Mouse (Mus musculus) bone marrow, adult 2 months (tissue): ENCODE data around the gene Myrip. TPM values are rescaled to one million over a fixed set of nuclear protein-coding genes. Genes with fewer than 3 reads are reported as not detected.

Source experiments
- H3K27ac ChIP-seq: fragments of 200-500 bp; 2 replicates; pipeline ENCODE4 v1.5.1; 2012; ENCODE audit warnings: low read depth, mild to moderate bottlenecking, control low read depth, inconsistent platforms, low read length; ENCODE audit not compliant: control insufficient read depth, poor library complexity, insufficient read depth
- H3K4me1 ChIP-seq: fragments of 200-500 bp; 2 replicates; pipeline ENCODE4 v1.6.1; 2011; ENCODE audit warnings: low read length; ENCODE audit not compliant: control insufficient read depth, insufficient read depth
- H3K4me3 ChIP-seq: fragments of 200-500 bp; replicated peaks from 2 replicates; pipeline ENCODE3; 2011; ENCODE audit warnings: mild to moderate bottlenecking, low read depth, low read length, control low read depth; ENCODE audit not compliant: control insufficient read depth
- CTCF ChIP-seq: fragments of 200-500 bp; IDR thresholded peaks from 2 replicates; pipeline ENCODE4 v1.5.1; 2011; ENCODE audit warnings: low read length, control low read depth; ENCODE audit not compliant: control insufficient read depth, insufficient read depth
- POLR2A ChIP-seq: fragments of 200-500 bp; IDR thresholded peaks from 2 replicates; pipeline ENCODE4 v1.6.1; 2011; ENCODE audit warnings: low read depth, mild to moderate bottlenecking, control low read depth, low read length, borderline replicate concordance; ENCODE audit not compliant: control insufficient read depth
- WGBS: fragments of 180-500 bp; shearing (Covaris S2); methylation state at CpG from one replicate; pipeline ENCODE4 v1.1.7; 2018; 5-methylcytosine and 5-hydroxymethylcytosine counted together
- polyA plus RNA-seq: library from polyadenylated mRNA; stranded (reverse); fragments of >200 nt; gene quantifications from 2 replicates; pipeline ENCODE4 v1.2.4, GENCODE M21; 2011; ENCODE audit warnings: low replicate concordance; ENCODE audit not compliant: missing spikeins, insufficient read depth, insufficient read length

Gene Myrip
- polyA plus RNA-seq, 1 experiment, result not detected

- TF ChIP-seq CTCF (no peak), POLR2A (no peak)
- H3K27ac ChIP-seq, result no peak overlapping the region
- 81% methylated on average over 6 of the region's 6 CpGs for WGBS
Measured at GRCm38 (mm10) chr9:120437266-120437876, 136.1 kb downstream of the Myrip start.

GRCm38 (mm10) chr9:120438350-120438749, 137.0 kb downstream of the Myrip start:
- H3K4me3 ChIP-seq, result no peak overlapping the region
- 91% methylated on average over 1 of the region's 1 CpGs for WGBS
- H3K4me1 ChIP-seq, result no peaks in the 10 kb centered on the region
- TF ChIP-seq CTCF (no peak), POLR2A (no peak)
- no peak overlapping the region for H3K27ac ChIP-seq

More at GRCm38 (mm10) chr9:120437266-120437876, 136.1 kb downstream of the Myrip start:
- no peak overlapping the region for H3K4me3 ChIP-seq
- H3K4me1 ChIP-seq, result no peaks in the 10 kb centered on the region

GRCm38 (mm10) chr9:120438781-120439180, 137.5 kb downstream of the Myrip start:
- WGBS, result 69% methylated on average over 1 of the region's 1 CpGs
- Histone ChIP-seq H3K4me3 (no peak overlapping the region), H3K27ac (no peak overlapping the region), H3K4me1 (no peaks in the 10 kb centered on the region)
- no peak for TF ChIP-seq CTCF
- TF ChIP-seq POLR2A, result no peak

GRCm38 (mm10) chr9:120444642-120445041, 143.3 kb downstream of the Myrip start:
- H3K4me3 ChIP-seq, result no peak overlapping the region
- no peaks in the 10 kb centered on the region for H3K4me1 ChIP-seq
- TF ChIP-seq POLR2A (no peak), CTCF (no peak)
- WGBS, result 84% methylated on average over 9 of the region's 9 CpGs
- H3K27ac ChIP-seq, result no peak overlapping the region

GRCm38 (mm10) chr9:120449696-120450329, 148.5 kb downstream of the Myrip start:
- H3K4me1 ChIP-seq, result no peaks in the 10 kb centered on the region
- no peak overlapping the region for H3K27ac ChIP-seq
- WGBS, result 69% methylated on average over 6 of the region's 6 CpGs
- TF ChIP-seq POLR2A (no peak), CTCF (no peak)
- H3K4me3 ChIP-seq, result no peak overlapping the region

- WGBS, result 68% methylated on average over 9 of the region's 9 CpGs
- Histone ChIP-seq H3K4me3 (no peak overlapping the region), H3K4me1 (no peaks in the 10 kb centered on the region), H3K27ac (no peak overlapping the region)
- no peak for TF ChIP-seq POLR2A
- TF ChIP-seq CTCF, result no peak
Measured at GRCm38 (mm10) chr9:120455768-120456655, 154.7 kb downstream of the Myrip start.

- no peak for TF ChIP-seq POLR2A
- no peak for TF ChIP-seq CTCF
- Histone ChIP-seq H3K4me1 (no peaks in the 10 kb centered on the region), H3K27ac (no peak overlapping the region), H3K4me3 (no peak overlapping the region)
- 80% methylated on average over 1 of the region's 1 CpGs for WGBS
Measured at GRCm38 (mm10) chr9:120470431-120470830, 169.1 kb downstream of the Myrip start.

GRCm38 (mm10) chr9:120481644-120482043, 180.3 kb downstream of the Myrip start:
- 78% methylated on average over 3 of the region's 3 CpGs for WGBS
- no peak overlapping the region for H3K4me3 ChIP-seq

More at GRCm38 (mm10) chr9:120481644-120482043, 180.3 kb downstream of the Myrip start:
- no peak overlapping the region for H3K27ac ChIP-seq
- TF ChIP-seq CTCF (no peak), POLR2A (no peak)
- no peaks in the 10 kb centered on the region; the same call in 1 of the 2 replicates for H3K4me1 ChIP-seq
